Mouse (Mus musculus): ENCODE measurements around the gene Masp1.
A peak's percentile ranks its signal among the peaks of the same experiment; 100 is the strongest.

Gene Masp1

GRCm38 (mm10) chr16:23520235-23520871 lies at the start of gene Masp1, which contains the start of gene Rtp4:
Masp1 (minus strand) TSS chr16:23520815.
Rtp4 (plus strand) TSS chr16:23520291.
- 0 out of 2 replicates have a peak, but pooled peaks have one; percentile 27 for ATAC-seq (ENCODE audit: insufficient number of reproducible peaks, low FRiP score, low TSS enrichment)

- no peak for ATAC-seq (ENCODE audit: insufficient number of reproducible peaks, low FRiP score, low TSS enrichment)
Observed at GRCm38 (mm10) chr16:23568369-23568958, 47.8 kb upstream of the Masp1 start.

DNA sequence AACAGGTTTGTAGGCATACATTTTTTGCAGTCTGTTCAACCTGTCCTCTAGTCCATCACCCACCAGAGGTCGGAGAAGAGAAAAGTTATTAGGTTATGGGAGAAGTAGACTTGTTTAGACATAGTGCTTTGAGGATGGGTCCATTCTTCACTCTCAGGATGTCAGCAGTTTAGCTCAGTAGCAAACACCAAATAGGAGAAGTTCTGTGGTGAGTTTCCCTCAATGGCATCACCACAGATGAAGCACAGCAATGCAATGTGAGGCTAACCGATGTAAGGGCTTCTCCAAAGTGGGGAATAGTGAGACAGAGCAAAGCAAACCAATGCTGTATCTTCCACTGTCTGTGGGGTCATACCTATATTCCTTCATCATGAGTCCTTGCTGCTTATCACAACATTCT lies 37.1 kb upstream of the Masp1 start:
- ATAC-seq (ENCODE audit: insufficient number of reproducible peaks, low FRiP score, low TSS enrichment): no peak

GRCm38 (mm10) chr16:23557195-23557594 lies 36.6 kb upstream of the Masp1 start:
- ATAC-seq (ENCODE audit: insufficient number of reproducible peaks, low FRiP score, low TSS enrichment): no peak

GRCm38 (mm10) chr16:23554673-23555072 lies 34.1 kb upstream of the Masp1 start:
- ATAC-seq (ENCODE audit: insufficient number of reproducible peaks, low FRiP score, low TSS enrichment): no peak

- ATAC-seq (ENCODE audit: insufficient number of reproducible peaks, low FRiP score, low TSS enrichment): peak; percentile 29; the same call in 1 of the 2 replicates
Observed at GRCm38 (mm10) chr16:23550981-23551582, 30.5 kb upstream of the Masp1 start.

- ATAC-seq (ENCODE audit: insufficient number of reproducible peaks, low FRiP score, low TSS enrichment): no peak
Observed at GRCm38 (mm10) chr16:23550346-23550980, 29.8 kb upstream of the Masp1 start.

GRCm38 (mm10) chr16:23547783-23548182 lies 27.2 kb upstream of the Masp1 start:
- no peak for ATAC-seq (ENCODE audit: insufficient number of reproducible peaks, low FRiP score, low TSS enrichment)

DNA sequence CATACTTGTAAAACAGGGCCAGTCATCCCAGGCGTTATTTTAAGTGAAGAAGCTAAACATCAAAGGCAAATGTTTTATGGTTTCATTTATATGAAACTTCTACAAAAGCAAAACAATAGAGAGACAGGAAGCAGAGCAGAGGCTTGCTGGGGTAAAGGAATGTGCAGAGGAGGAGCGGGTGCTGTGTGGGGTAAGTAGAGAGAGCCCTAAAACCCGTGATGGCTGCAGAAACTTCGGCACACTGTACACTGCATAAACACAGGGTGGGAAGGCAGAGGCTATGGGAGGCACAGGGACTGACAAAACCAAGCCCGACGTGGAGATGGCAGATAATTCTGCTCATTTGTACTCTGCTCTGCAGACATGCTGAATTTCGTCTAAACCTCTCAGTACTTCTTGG lies 23.7 kb upstream of the Masp1 start:
- no peak for ATAC-seq (ENCODE audit: insufficient number of reproducible peaks, low FRiP score, low TSS enrichment)

GRCm38 (mm10) chr16:23542866-23543265 lies 22.3 kb upstream of the Masp1 start:
- ATAC-seq (ENCODE audit: insufficient number of reproducible peaks, low FRiP score, low TSS enrichment): no peak

GRCm38 (mm10) chr16:23541046-23541445 lies 20.4 kb upstream of the Masp1 start:
- no peak for ATAC-seq (ENCODE audit: insufficient number of reproducible peaks, low FRiP score, low TSS enrichment)

- ATAC-seq (ENCODE audit: insufficient number of reproducible peaks, low FRiP score, low TSS enrichment): no peak
Observed at GRCm38 (mm10) chr16:23533707-23534106, 13.1 kb upstream of the Masp1 start.

GRCm38 (mm10) chr16:23529186-23529585 lies 8.6 kb upstream of the Masp1 start:
- no peak for ATAC-seq (ENCODE audit: insufficient number of reproducible peaks, low FRiP score, low TSS enrichment)

DNA sequence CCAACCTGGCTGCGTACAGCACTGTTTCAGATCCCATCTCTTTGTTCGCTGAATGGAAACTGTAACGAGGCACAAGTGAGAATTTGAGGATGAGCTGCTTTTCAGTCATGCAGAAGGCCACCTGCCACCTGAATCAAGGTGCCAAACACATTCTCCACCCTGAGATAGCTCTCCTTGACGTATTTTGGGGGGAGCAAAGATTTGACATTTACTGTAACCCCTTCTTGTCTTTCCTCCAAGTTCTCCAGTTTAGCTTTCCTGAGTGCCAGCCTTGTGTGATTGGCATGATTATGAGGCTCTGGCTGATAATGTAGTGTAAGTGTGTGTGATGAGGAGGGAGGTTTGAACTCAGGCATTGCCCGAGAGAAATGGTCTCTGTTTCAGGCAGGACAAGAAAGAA lies 1.5 kb upstream of the Masp1 start:
- no peak for ATAC-seq (ENCODE audit: insufficient number of reproducible peaks, low FRiP score, low TSS enrichment)

DNA sequence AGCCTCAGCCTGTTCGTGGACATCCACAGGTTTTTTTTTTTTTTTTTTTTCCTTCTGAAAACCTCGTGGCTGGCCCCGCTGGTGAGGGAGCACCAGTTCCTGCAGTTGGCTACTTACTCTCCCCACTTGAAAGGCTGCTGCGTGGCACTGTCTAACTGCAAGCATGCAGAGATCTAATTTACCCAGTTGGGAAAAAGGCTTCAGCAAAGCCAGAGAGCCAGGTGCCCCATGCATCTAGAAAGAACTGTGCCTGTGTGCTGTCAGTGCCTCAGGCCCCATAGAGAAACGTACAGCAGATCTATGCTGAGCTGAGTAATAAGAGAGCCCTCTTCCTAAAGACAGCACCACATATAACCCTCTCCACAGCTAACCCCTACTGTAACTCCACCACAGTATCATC lies 477 bp upstream of the Masp1 start:
- ATAC-seq (ENCODE audit: insufficient number of reproducible peaks, low FRiP score, low TSS enrichment): no peak

GRCm38 (mm10) chr16:23519771-23520170 lies 844 bp downstream of the Masp1 start:
- no peak for ATAC-seq (ENCODE audit: insufficient number of reproducible peaks, low FRiP score, low TSS enrichment)

- ATAC-seq (ENCODE audit: insufficient number of reproducible peaks, low FRiP score, low TSS enrichment): no peak
Observed at GRCm38 (mm10) chr16:23518567-23519369, 1.8 kb downstream of the Masp1 start.

DNA sequence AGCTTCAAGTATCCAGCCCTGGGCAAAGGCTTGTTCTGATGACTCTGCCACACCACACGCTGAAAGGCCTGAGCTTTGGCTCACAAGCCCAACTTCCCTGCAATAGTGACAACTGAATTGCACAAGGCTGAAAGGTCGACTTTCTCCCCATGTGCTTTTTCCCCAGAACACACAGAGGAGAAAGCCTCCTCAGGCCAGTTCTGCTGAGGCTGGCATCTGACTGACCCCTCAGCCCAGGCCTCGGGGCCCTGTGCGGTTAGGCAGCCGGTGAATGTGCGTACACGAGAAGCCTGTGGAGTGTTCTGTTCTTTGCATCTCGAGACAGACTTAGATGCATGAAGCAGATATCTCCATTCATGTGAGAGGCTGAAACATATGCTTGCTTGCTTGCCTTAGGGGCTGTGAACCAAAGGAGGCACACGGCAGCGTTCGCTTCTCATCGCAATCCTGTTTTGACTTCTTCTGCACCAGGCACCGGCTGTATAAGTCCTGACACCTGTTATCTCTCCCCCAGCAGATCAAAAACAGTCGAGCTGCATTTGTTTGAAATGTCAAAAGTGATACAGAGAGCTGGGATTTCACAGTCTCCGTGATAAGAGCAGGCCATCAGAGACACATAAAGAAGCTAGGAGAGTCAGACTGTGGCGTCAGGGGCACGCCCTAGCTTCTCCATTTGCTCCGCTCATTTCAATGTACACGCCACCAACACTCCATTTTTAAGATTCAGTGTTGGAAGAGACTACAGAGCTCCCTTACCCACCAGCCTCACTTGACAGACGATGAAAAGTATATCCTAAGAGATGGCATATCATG lies 2.7 kb downstream of the Masp1 start:
- ATAC-seq (ENCODE audit: insufficient number of reproducible peaks, low FRiP score, low TSS enrichment): no peak

- no peak for ATAC-seq (ENCODE audit: insufficient number of reproducible peaks, low FRiP score, low TSS enrichment)
Observed at GRCm38 (mm10) chr16:23517230-23517629, 3.4 kb downstream of the Masp1 start.

- ATAC-seq (ENCODE audit: insufficient number of reproducible peaks, low FRiP score, low TSS enrichment): no peak
Observed at GRCm38 (mm10) chr16:23516606-23517005, 4.0 kb downstream of the Masp1 start.

Measured in cerebellum, adult (tissue).